Mouse (Mus musculus) neural tube, embryonic 14.5 days (tissue): ENCODE data around the gene Rsph10b. TPM values are rescaled to one million over a fixed set of nuclear protein-coding genes. Genes with fewer than 3 reads are reported as not detected.
"Not testable (repeated sequence)": the region's sequence is repeated elsewhere in the genome, so short reads cannot be mapped to it uniquely, and the experiment has no call there.

Source experiments
- ATAC-seq: fragments of 200-750 bp; cut with Nextera tagmentation; 2 replicates; pipeline ENCODE4 v1.8.0; 2017; ENCODE audit warnings: low read depth, mild to moderate bottlenecking, moderate TSS enrichment, moderate library complexity
- H3K27ac ChIP-seq: fragments of 300-500 bp; sonication (generic); 2 replicates; pipeline ENCODE4 v1.5.1; 2014; ENCODE audit warnings: low read depth, mild to moderate bottlenecking, control low read depth, low read length, moderate library complexity, mixed read lengths
- H3K27me3 ChIP-seq: fragments of 300-500 bp; sonication (generic); 2 replicates; pipeline ENCODE4 v1.6.1; 2014; ENCODE audit warnings: low read length; ENCODE audit not compliant: control insufficient read depth, insufficient read depth
- H3K36me3 ChIP-seq: fragments of 300-500 bp; sonication (generic); 2 replicates; pipeline ENCODE4 v1.6.1; 2014; ENCODE audit warnings: low read length, mixed read lengths; ENCODE audit not compliant: control insufficient read depth, insufficient read depth
- H3K4me1 ChIP-seq: fragments of 300-500 bp; sonication (generic); 2 replicates; pipeline ENCODE4 v1.6.1; 2014; ENCODE audit warnings: low read length; ENCODE audit not compliant: control insufficient read depth, insufficient read depth
- H3K4me2 ChIP-seq: fragments of 300-500 bp; sonication (generic); 2 replicates; pipeline ENCODE4 v1.6.1; 2014; ENCODE audit warnings: mild to moderate bottlenecking, low read depth, low read length, control low read depth
- H3K4me3 ChIP-seq: fragments of 300-500 bp; sonication (generic); 2 replicates; pipeline ENCODE4 v1.5.1; 2014; ENCODE audit warnings: low read depth, low read length, control low read depth, mixed read lengths
- H3K9ac ChIP-seq: fragments of 300-500 bp; sonication (generic); replicated peaks from 2 replicates; pipeline ENCODE4 v1.6.1; 2014; ENCODE audit warnings: low read depth, mild to moderate bottlenecking, control low read depth, low read length, mixed read lengths
- H3K9me3 ChIP-seq: fragments of 300-500 bp; sonication (generic); 2 replicates; pipeline ENCODE4 v1.6.1; 2016; ENCODE audit warnings: low read length; ENCODE audit not compliant: control insufficient read depth
- WGBS: fragments of 180-500 bp; shearing (Covaris S2); extraction: QIAGEN DNeasy Blood & Tissue Kit; methylation state at CpG from one replicate; pipeline ENCODE4 v1.1.7; 2014; 5-methylcytosine and 5-hydroxymethylcytosine counted together
- polyA plus RNA-seq: library from polyadenylated mRNA; unstranded; fragments of >200 nt; fragmentation: Nextera tagmentation; extraction: Ambion mirVana; gene quantifications from 2 replicates; pipeline ENCODE4 v1.2.1, GENCODE M21; 2014

Gene Rsph10b
- polyA plus RNA-seq, 1 experiment from 2014 or later = 5.9 TPM

DNA sequence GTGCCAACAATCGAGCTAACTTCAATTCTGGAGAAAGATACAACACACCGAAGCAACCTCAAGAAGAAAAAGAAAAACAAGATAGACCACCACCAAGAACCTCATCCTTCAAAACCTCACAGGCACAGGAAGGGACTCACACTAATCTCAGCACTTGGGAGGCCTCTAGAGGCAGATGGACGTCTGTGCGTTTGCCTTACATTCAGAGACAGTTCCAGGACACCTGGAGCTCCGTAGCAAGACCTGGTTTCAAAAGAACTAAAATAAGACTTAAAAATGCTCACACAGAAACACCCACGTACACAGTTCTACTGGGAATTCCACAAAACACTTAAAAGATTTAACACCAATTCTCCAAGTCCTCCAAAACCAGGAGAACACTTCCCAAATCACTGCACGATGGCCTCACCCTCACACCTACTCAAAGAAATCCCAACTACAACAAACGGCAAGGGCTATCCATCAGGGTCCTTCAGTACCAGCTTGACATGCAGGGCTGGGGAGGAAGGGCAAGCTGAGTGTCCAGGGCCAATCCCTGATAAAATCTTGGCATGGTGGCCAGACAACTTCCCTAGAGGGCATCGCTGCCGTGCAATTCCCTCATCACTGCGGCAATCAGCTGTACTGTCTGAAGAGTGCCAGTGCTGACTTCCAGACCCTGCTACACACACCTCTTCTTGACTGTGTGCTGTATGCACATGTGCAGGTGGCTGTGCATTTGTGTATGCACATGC is 62.0 kb downstream of the Rsph10b start:
- Histone ChIP-seq H3K4me3 (no peak overlapping the region), H3K9me3 (no peaks in the 10 kb centered on the region), H3K27ac (no peak overlapping the region), H3K9ac (no peak overlapping the region), H3K27me3 (no peaks in the 10 kb centered on the region), H3K4me2 (no peak overlapping the region), H3K36me3 (peaks cover 70% of the 10 kb centered on the region), H3K4me1 (no peaks in the 10 kb centered on the region)
- ATAC-seq = no peak
- WGBS = 72% methylated on average over 11 of the region's 11 CpGs

DNA sequence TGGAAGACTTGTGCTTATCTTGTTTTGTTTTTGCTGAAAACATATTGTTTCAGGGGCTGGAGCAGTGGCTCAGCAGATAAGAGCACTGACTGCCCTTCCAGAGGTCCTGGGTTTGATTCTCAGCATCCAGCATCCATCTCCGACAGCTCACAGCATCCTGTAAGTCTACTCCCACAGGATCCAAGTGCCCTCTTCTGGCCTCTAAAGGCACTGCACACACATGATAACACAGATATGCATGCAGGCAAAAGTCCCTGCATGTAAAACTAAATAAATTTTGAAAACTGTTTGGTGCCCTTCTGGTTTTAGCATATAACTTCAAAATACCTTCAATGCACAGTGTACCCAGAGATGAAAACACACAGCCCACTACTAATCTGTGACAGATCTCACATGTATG is 66.6 kb downstream of the Rsph10b start:
- Histone ChIP-seq H3K4me1 (no peaks in the 10 kb centered on the region), H3K4me2 (no peak overlapping the region), H3K4me3 (no peak overlapping the region), H3K27ac (no peak overlapping the region), H3K9ac (no peak overlapping the region), H3K27me3 (no peaks in the 10 kb centered on the region), H3K9me3 (no peaks in the 10 kb centered on the region), H3K36me3 (peaks cover 65% of the 10 kb centered on the region)
- WGBS = 97% methylated on average over 1 of the region's 1 CpGs
- ATAC-seq = no peak

DNA sequence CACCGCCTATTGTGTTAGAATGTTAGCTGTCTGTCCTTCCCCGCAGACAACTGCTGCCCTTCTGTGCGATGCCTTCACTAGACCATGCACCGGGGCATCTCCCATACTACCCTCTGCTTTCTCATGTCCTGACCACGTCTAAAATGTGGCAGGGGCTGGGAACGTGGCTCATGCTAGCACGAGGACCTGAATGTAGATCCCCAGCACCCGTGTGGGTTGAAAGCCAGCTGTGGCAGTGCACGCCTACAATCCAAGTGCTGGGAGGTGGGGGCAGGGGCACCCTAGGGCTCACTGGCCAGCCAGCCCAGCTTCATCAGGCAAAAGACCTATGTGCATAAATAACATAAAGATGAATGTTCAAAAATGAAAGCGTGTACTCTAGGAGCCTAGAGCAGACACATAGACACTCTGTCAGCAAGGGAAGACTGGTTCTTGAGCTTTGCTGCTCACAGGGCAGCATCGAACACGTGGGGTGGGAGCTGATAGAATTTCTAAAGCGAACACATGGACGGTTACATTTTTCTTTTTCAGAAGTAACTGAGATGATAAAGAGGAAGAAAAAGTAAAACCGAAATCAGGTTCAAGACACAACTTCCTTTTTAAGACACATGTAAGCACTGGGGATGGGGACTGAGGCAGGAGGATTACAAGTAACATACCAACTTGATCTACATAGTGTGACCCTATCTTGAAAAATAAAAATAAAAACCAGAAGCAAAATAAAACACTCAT is 69.8 kb downstream of the Rsph10b start:
- Histone ChIP-seq H3K9me3 (no peaks in the 10 kb centered on the region), H3K4me1 (no peaks in the 10 kb centered on the region), H3K4me2 (no peak overlapping the region), H3K36me3 (peaks cover 49% of the 10 kb centered on the region), H3K9ac (no peak overlapping the region), H3K4me3 (no peak overlapping the region), H3K27me3 (no peaks in the 10 kb centered on the region), H3K27ac (no peak overlapping the region)
- WGBS = 93% methylated on average over 15 of the region's 15 CpGs
- no peak for ATAC-seq

DNA sequence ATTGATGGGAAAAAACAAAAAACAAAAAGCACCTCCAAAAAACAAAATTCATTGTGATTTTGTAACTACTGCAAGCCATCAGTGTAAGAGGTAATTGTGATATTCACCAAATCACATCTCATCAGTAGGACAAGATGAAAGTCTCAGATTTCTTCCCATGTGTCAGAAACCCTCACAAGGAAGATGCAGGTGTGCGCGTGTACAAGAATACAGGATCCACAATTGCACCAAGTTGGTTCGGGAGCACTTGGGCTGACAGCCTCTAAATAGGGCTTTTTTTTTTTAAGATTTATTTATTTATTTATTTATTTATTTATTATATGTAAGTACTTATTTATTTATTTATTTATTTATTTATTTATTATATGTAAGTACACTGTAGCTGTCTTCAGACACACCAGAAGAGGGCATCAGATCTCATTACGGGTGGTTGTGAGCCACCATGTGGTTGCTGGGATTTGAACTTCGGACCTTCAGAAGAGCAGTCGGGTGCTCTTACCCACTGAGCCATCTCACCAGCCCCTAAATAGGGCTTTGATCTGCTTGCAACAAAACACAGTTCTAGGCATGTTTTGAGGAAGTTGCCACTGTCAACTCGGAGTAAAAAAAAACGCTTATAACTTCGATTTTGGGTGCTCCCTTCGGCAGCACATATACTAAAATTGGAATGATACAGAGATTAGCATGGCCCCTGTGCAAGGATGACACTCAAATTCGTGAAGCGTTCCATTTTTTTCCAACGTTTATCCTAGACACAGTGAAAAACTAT is 80.7 kb downstream of the Rsph10b start:
- not testable (repeated sequence) for ATAC-seq, H3K9me3 ChIP-seq, H3K4me1 ChIP-seq, H3K27me3 ChIP-seq, H3K27ac ChIP-seq, H3K9ac ChIP-seq
- WGBS = 68% methylated on average over 12 of the region's 13 CpGs
- Histone ChIP-seq H3K36me3 (peaks cover 37% of the 10 kb centered on the region), H3K4me2 (peak overlapping the region; percentile 53; the same call in 1 of the 2 replicates), H3K4me3 (peak overlapping the region; percentile 91)

DNA sequence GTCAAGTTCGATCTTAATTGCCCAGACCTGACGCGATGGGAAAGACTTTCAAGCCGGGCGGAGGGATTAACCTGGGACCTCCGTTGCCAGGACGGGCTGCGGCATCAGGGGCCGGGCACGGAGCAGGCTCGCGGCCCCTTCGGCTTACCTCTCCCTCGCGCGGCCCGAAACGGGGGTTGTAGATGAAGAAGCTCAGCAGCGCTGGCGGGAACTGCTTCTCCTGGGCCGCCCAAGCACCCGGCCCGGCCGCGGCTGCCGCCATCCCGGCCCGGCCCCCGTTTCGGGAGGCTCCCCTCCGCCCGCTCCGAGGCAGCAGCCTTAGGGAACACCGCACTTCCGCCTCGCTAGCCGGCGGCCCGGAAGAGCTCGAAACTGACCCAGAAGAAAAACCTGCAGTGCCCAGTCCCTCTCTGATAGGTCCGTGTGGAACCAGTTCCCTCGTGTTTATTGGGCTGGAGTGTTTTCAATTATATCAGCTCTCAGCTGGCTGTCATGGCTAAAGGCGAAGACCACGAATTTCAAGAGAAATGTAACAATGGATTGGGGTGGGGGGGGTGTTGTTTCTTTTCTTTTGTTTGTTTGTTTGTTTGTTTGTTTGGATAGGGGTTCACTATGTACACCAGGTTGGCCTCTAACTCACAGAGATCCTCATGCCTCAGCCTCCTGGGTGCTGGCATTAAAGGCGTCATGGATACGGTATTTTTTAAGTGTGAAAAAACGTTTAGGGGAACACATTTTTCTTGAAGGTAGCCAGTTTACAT is 81.9 kb downstream of the Rsph10b start, which contains the start of gene Ccz1:
Gene Ccz1, minus strand, starts transcription at position 327 of the 761 bp plus-strand sequence.
- H3K9ac ChIP-seq = peak within 1 kb of the TSS; percentile 87
- no peaks in the 10 kb centered on the region for H3K27me3 ChIP-seq
- 3% methylated on average over 42 of the region's 47 CpGs for WGBS
- no peaks in the 10 kb centered on the region for H3K4me1 ChIP-seq
- H3K27ac ChIP-seq = peak within 1 kb of the TSS; percentile 66
- H3K9me3 ChIP-seq = no peaks in the 10 kb centered on the region
- H3K4me3 ChIP-seq = peak within 1 kb of the TSS; percentile 91
- peaks cover 26% of the 10 kb centered on the region for H3K36me3 ChIP-seq
- H3K4me2 ChIP-seq = peak within 1 kb of the TSS; percentile 53
- peak; percentile 99 for ATAC-seq

GRCm38 (mm10) chr5:144015312-144015650 is 82.4 kb downstream of the Rsph10b start:
- 84% methylated on average over 3 of the region's 3 CpGs for WGBS
- ATAC-seq = no peak
- peaks cover 23% of the 10 kb centered on the region for H3K36me3 ChIP-seq
- H3K4me2 ChIP-seq = peak overlapping the region; percentile 38; the same call in 1 of the 2 replicates
- peak overlapping the region; percentile 91 for H3K4me3 ChIP-seq
- H3K4me1 ChIP-seq = no peaks in the 10 kb centered on the region
- no peaks in the 10 kb centered on the region for H3K9me3 ChIP-seq
- no peak overlapping the region for H3K27ac ChIP-seq
- no peak overlapping the region for H3K9ac ChIP-seq
- no peaks in the 10 kb centered on the region for H3K27me3 ChIP-seq

- Histone ChIP-seq H3K27ac (no peak overlapping the region), H3K4me3 (no peak overlapping the region), H3K4me2 (no peak overlapping the region), H3K9me3 (no peaks in the 10 kb centered on the region), H3K36me3 (peaks cover 17% of the 10 kb centered on the region), H3K27me3 (no peaks in the 10 kb centered on the region), H3K9ac (no peak overlapping the region), H3K4me1 (no peaks in the 10 kb centered on the region)
- WGBS = 94% methylated on average over 9 of the region's 9 CpGs
- no peak for ATAC-seq
Measured at GRCm38 (mm10) chr5:144015845-144016244, 83.0 kb downstream of the Rsph10b start.

GRCm38 (mm10) chr5:144026620-144027263 is 93.9 kb downstream of the Rsph10b start, which contains the start of gene Ocm:
Ocm (minus strand) TSS chr5:144026670.
- Histone ChIP-seq H3K9ac (no peak within 1 kb of the TSS), H3K27ac (no peak within 1 kb of the TSS), H3K27me3 (no peaks in the 10 kb centered on the region), H3K4me3 (no peak within 1 kb of the TSS), H3K36me3 (no peaks in the 10 kb centered on the region), H3K9me3 (no peaks in the 10 kb centered on the region), H3K4me2 (no peak within 1 kb of the TSS), H3K4me1 (no peaks in the 10 kb centered on the region)
- ATAC-seq = no peak
- WGBS = 73% methylated on average over 11 of the region's 11 CpGs
